Mouse (Mus musculus) macrophage (primary cell): Measurements from ENCODE around the gene Spats1. TPM values are rescaled to one million over a fixed set of nuclear protein-coding genes. Genes with fewer than 3 reads are reported as not detected.
A peak's percentile ranks its signal among the peaks of the same experiment; 100 is the strongest.

ENCODE experiments used
- H3K27ac ChIP-seq: fragments of 350-480 bp; formaldehyde crosslinking; 2 replicates; pipeline ENCODE4 v1.9.0; 2021
- H3K36me3 ChIP-seq: fragments of 350-480 bp; formaldehyde crosslinking; 2 replicates; pipeline ENCODE4 v1.9.0; 2021; ENCODE audit errors: inconsistent target
- H3K4me3 ChIP-seq: fragments of 350-480 bp; formaldehyde crosslinking; 2 replicates; pipeline ENCODE4 v1.9.0; 2021; ENCODE audit errors: inconsistent target
- H3K79me2 ChIP-seq: fragments of 350-480 bp; formaldehyde crosslinking; 2 replicates; pipeline ENCODE4 v1.9.0; 2021; ENCODE audit errors: inconsistent target
- WGBS: methylation state at CpG from one replicate; pipeline ENCODE4 v1.1.7; 2026; ENCODE audit warnings: inconsistent platforms; ENCODE audit not compliant: missing documents; 5-methylcytosine and 5-hydroxymethylcytosine counted together
- polyA plus RNA-seq: library from polyadenylated mRNA; stranded (reverse); fragments of 250-400 nt; gene quantifications from 3 replicates; pipeline ENCODE4 v1.2.4, GENCODE M21; 2018; ENCODE audit warnings: inconsistent platforms
- total RNA-seq, 78 experiments: library from RNA; depleted of rRNA; stranded (reverse); fragments of 250-400 nt; gene quantifications; 1 replicate in 9 of 78; 2 replicates in 24 of 78; 3 replicates in 43 of 78; 4 replicates in 2 of 78; pipeline ENCODE4 v1.2.4; 2018; ENCODE audit warnings: inconsistent platforms in 56 of 78

Gene Spats1
- total RNA-seq (2018; cell fraction: chromatin; rRNA removed) = not detected
- not detected for total RNA-seq (2018; cell fraction: cytosol; rRNA removed)
- total RNA-seq (2018; cell fraction: nucleus; rRNA removed) = not detected
- 0.12 TPM in 1 of 3 replicates, not detected in the others for polyA plus RNA-seq

- H3K36me3 ChIP-seq = no peaks in the 10 kb centered on the region
- H3K27ac ChIP-seq = no peak within 1 kb of the TSS
- H3K4me3 ChIP-seq = peak within 1 kb of the TSS; percentile 13; the same call in 1 of the 2 replicates
- no peaks in the 10 kb centered on the region for H3K79me2 ChIP-seq
- WGBS = 9% methylated on average over 30 of the region's 30 CpGs
Measured at GRCm38 (mm10) chr17:45474669-45475465, at the start of gene Spats1. Gene Spats1, minus strand, starts transcription at chr17:45475415.

- Histone ChIP-seq H3K36me3 (no peaks in the 10 kb centered on the region), H3K27ac (no peak overlapping the region), H3K79me2 (no peaks in the 10 kb centered on the region), H3K4me3 (no peak overlapping the region)
- 82% methylated on average over 3 of the region's 4 CpGs for WGBS
Measured at GRCm38 (mm10) chr17:45524961-45525360, 49.7 kb upstream of the Spats1 start.

- H3K27ac ChIP-seq = no peak within 1 kb of the TSS
- no peak within 1 kb of the TSS for H3K4me3 ChIP-seq
- no peaks in the 10 kb centered on the region for H3K79me2 ChIP-seq
- no peaks in the 10 kb centered on the region for H3K36me3 ChIP-seq
- 10% methylated on average over 21 of the region's 21 CpGs for WGBS
Measured at GRCm38 (mm10) chr17:45523263-45523662, 48.0 kb upstream of the Spats1 start, which contains the start of gene Tcte1. Gene Tcte1, plus strand, starts transcription at chr17:45523434.

GRCm38 (mm10) chr17:45520136-45520535 is 44.9 kb upstream of the Spats1 start:
- Histone ChIP-seq H3K27ac (no peak overlapping the region), H3K79me2 (no peaks in the 10 kb centered on the region), H3K4me3 (no peak overlapping the region), H3K36me3 (no peaks in the 10 kb centered on the region)
- 97% methylated on average over 11 of the region's 11 CpGs for WGBS

- 92% methylated on average over 12 of the region's 12 CpGs for WGBS
- Histone ChIP-seq H3K79me2 (no peaks in the 10 kb centered on the region), H3K36me3 (no peaks in the 10 kb centered on the region), H3K4me3 (no peak overlapping the region), H3K27ac (no peak overlapping the region)
Measured at GRCm38 (mm10) chr17:45518766-45519475, 43.7 kb upstream of the Spats1 start.

- whole genome bisulfite sequencing = 74% methylated on average over 27 of the region's 28 CpGs
- H3K36me3 ChIP-seq = no peaks in the 10 kb centered on the region
Measured at GRCm38 (mm10) chr17:45517549-45518215, 42.5 kb upstream of the Spats1 start.

GRCm38 (mm10) chr17:45517135-45517534 is 41.9 kb upstream of the Spats1 start:
- H3K79me2 ChIP-seq = no peaks in the 10 kb centered on the region
- H3K36me3 ChIP-seq = no peaks in the 10 kb centered on the region
- WGBS = 92% methylated on average over 21 of the region's 21 CpGs
- H3K4me3 ChIP-seq = no peak overlapping the region
- H3K27ac ChIP-seq = no peak overlapping the region

More at GRCm38 (mm10) chr17:45517549-45518215, 42.5 kb upstream of the Spats1 start:
- no peaks in the 10 kb centered on the region for H3K79me2 ChIP-seq
- H3K27ac ChIP-seq = no peak overlapping the region
- H3K4me3 ChIP-seq = no peak overlapping the region

- H3K79me2 ChIP-seq = no peaks in the 10 kb centered on the region
- 67% methylated on average over 8 of the region's 8 CpGs for WGBS
- no peak overlapping the region for H3K4me3 ChIP-seq
- H3K36me3 ChIP-seq = no peaks in the 10 kb centered on the region
- no peak overlapping the region for H3K27ac ChIP-seq
Measured at GRCm38 (mm10) chr17:45516488-45516887, 41.3 kb upstream of the Spats1 start.

GRCm38 (mm10) chr17:45515806-45516205 is 40.6 kb upstream of the Spats1 start:
- Histone ChIP-seq H3K36me3 (no peaks in the 10 kb centered on the region), H3K4me3 (no peak overlapping the region), H3K27ac (no peak overlapping the region), H3K79me2 (no peaks in the 10 kb centered on the region)
- WGBS = 97% methylated on average over 9 of the region's 10 CpGs

GRCm38 (mm10) chr17:45515204-45515726 is 40.0 kb upstream of the Spats1 start:
- no peaks in the 10 kb centered on the region for H3K79me2 ChIP-seq
- H3K36me3 ChIP-seq = no peaks in the 10 kb centered on the region
- 94% methylated on average over 14 of the region's 15 CpGs for WGBS
- no peak overlapping the region for H3K27ac ChIP-seq
- no peak overlapping the region for H3K4me3 ChIP-seq

- H3K36me3 ChIP-seq = 0 out of 2 replicates have a peak, but pooled peaks cover 8% of the 10 kb centered on the region
- H3K4me3 ChIP-seq = no peak overlapping the region
- 96% methylated on average over 4 of the region's 4 CpGs for WGBS
- no peak overlapping the region for H3K27ac ChIP-seq
- H3K79me2 ChIP-seq = no peaks in the 10 kb centered on the region
Measured at GRCm38 (mm10) chr17:45511757-45512156, 36.5 kb upstream of the Spats1 start.

GRCm38 (mm10) chr17:45510871-45511270 is 35.7 kb upstream of the Spats1 start:
- no peak overlapping the region for H3K27ac ChIP-seq
- WGBS = 89% methylated on average over 4 of the region's 4 CpGs
- H3K36me3 ChIP-seq = 0 out of 2 replicates have a peak, but pooled peaks cover 8% of the 10 kb centered on the region
- no peaks in the 10 kb centered on the region for H3K79me2 ChIP-seq
- no peak overlapping the region for H3K4me3 ChIP-seq

GRCm38 (mm10) chr17:45506700-45507189 is 31.5 kb upstream of the Spats1 start, which contains the start of gene Aars2:
Gene Aars2, plus strand, starts transcription at chr17:45506841.
- WGBS = under 1% methylated on average over 42 of the region's 42 CpGs
- peak within 1 kb of the TSS; percentile 29 for H3K4me3 ChIP-seq
- no peak within 1 kb of the TSS for H3K27ac ChIP-seq
- no peaks in the 10 kb centered on the region for H3K79me2 ChIP-seq
- 0 out of 2 replicates have a peak, but pooled peaks cover 8% of the 10 kb centered on the region for H3K36me3 ChIP-seq

GRCm38 (mm10) chr17:45505941-45506465 is 30.8 kb upstream of the Spats1 start:
- H3K4me3 ChIP-seq = no peak overlapping the region

More at GRCm38 (mm10) chr17:45505941-45506465, 30.8 kb upstream of the Spats1 start:
- H3K27ac ChIP-seq = no peak overlapping the region
- 78% methylated on average over 6 of the region's 6 CpGs for WGBS
- no peaks in the 10 kb centered on the region for H3K79me2 ChIP-seq
- 0 out of 2 replicates have a peak, but pooled peaks cover 8% of the 10 kb centered on the region for H3K36me3 ChIP-seq
